Mouse (Mus musculus): ENCODE measurements around the gene Fetub. TPM values are rescaled to one million over a fixed set of nuclear protein-coding genes. Genes with fewer than 3 reads are reported as not detected.

Fetub gene
- polyA plus RNA-seq, 1 experiment from 2014 or later = not detected

- no peak for ATAC-seq (replicated peaks; ENCODE audit: low FRiP score)
- H3K27me3 ChIP-seq (ENCODE audit: control insufficient read depth, insufficient read depth, low read length) = no peaks in the 10 kb centered on the region
Measured at GRCm38 (mm10) chr16:22963293-22963692, 45.2 kb downstream of the Fetub start.

GRCm38 (mm10) chr16:22967383-22968030 is 49.4 kb downstream of the Fetub start:
- Histone ChIP-seq H3K27me3 (ENCODE audit: control insufficient read depth, insufficient read depth, low read length) (no peaks in the 10 kb centered on the region), H3K9me3 (ENCODE audit: control insufficient read depth, low read length) (no peaks in the 10 kb centered on the region), H3K4me2 (ENCODE audit: low read depth, low read length, severe bottlenecking) (no peak overlapping the region), H3K9ac (ENCODE audit: low read length) (no peak overlapping the region), H3K27ac (ENCODE audit: low read depth, low read length) (no peak overlapping the region), H3K36me3 (ENCODE audit: control insufficient read depth, insufficient read depth, low read length) (no peaks in the 10 kb centered on the region), H3K4me1 (replicated peaks; ENCODE audit: control insufficient read depth, insufficient read depth, low read length) (no peaks in the 10 kb centered on the region), H3K4me3 (ENCODE audit: low read depth, low read length) (no peak overlapping the region)
- 75% methylated on average over 1 of the region's 1 CpGs for WGBS
- DNase-seq (ENCODE audit: low spot score) = no peak
- ATAC-seq (replicated peaks; ENCODE audit: low FRiP score) = no peak

More at GRCm38 (mm10) chr16:22963293-22963692, 45.2 kb downstream of the Fetub start:
- Histone ChIP-seq H3K4me3 (ENCODE audit: low read depth, low read length) (no peak overlapping the region), H3K4me1 (replicated peaks; ENCODE audit: control insufficient read depth, insufficient read depth, low read length) (no peaks in the 10 kb centered on the region), H3K27ac (ENCODE audit: low read depth, low read length) (no peak overlapping the region), H3K36me3 (ENCODE audit: control insufficient read depth, insufficient read depth, low read length) (no peaks in the 10 kb centered on the region), H3K4me2 (ENCODE audit: low read depth, low read length, severe bottlenecking) (no peak overlapping the region), H3K9ac (ENCODE audit: low read length) (no peak overlapping the region), H3K9me3 (ENCODE audit: control insufficient read depth, low read length) (no peaks in the 10 kb centered on the region)
- DNase-seq (ENCODE audit: low spot score) = no peak

Other genes with a start within 250 kb of the Fetub start
- gene Crygs, start 106.8 kb upstream of the Fetub start, polyA plus RNA-seq (2014; fragmentation: Nextera tagmentation; extraction: Ambion mirVana) = not detected in 2 replicates
- 35.0 and 37.0 TPM in 2 replicates for gene Tbccd1, start 60.7 kb upstream of the Fetub start, polyA plus RNA-seq (2014; fragmentation: Nextera tagmentation; extraction: Ambion mirVana)
- 95.6 and 97.3 TPM in 2 replicates for gene Dnajb11, start 60.5 kb upstream of the Fetub start, polyA plus RNA-seq (2014; fragmentation: Nextera tagmentation; extraction: Ambion mirVana)
- gene Ahsg, start 27.1 kb upstream of the Fetub start, polyA plus RNA-seq (2014; fragmentation: Nextera tagmentation; extraction: Ambion mirVana) = not detected in 2 replicates
- 0.32 TPM in 1 of 2 replicates, not detected in the other for gene Hrg, start 32.7 kb downstream of the Fetub start, polyA plus RNA-seq (2014; fragmentation: Nextera tagmentation; extraction: Ambion mirVana)
- not detected in 2 replicates for gene Kng2, start 111.1 kb downstream of the Fetub start, polyA plus RNA-seq (2014; fragmentation: Nextera tagmentation; extraction: Ambion mirVana)
- not detected in 2 replicates for gene Kng1, start 139.5 kb downstream of the Fetub start, polyA plus RNA-seq (2014; fragmentation: Nextera tagmentation; extraction: Ambion mirVana)
- 204 TPM in 2 replicates for gene Eif4a2, start 189.1 kb downstream of the Fetub start, polyA plus RNA-seq (2014; fragmentation: Nextera tagmentation; extraction: Ambion mirVana)
- 212 and 239 TPM in 2 replicates for gene Rfc4, start 209.4 kb downstream of the Fetub start, polyA plus RNA-seq (2014; fragmentation: Nextera tagmentation; extraction: Ambion mirVana)
- gene Adipoq, start 228.2 kb downstream of the Fetub start, polyA plus RNA-seq (2014; fragmentation: Nextera tagmentation; extraction: Ambion mirVana) = not detected in 2 replicates